Mouse (Mus musculus) right cerebral cortex, postnatal 25 days (tissue): ENCODE data around the gene Gm4559.
"Not testable (repeated sequence)": the region's sequence is repeated elsewhere in the genome, so short reads cannot be mapped to it uniquely, and the experiment has no call there.

Experiments used
- DNase-seq: peaks from one replicate; pipeline ENCODE4 v3.0.0; 2022

Gm4559 gene

DNA sequence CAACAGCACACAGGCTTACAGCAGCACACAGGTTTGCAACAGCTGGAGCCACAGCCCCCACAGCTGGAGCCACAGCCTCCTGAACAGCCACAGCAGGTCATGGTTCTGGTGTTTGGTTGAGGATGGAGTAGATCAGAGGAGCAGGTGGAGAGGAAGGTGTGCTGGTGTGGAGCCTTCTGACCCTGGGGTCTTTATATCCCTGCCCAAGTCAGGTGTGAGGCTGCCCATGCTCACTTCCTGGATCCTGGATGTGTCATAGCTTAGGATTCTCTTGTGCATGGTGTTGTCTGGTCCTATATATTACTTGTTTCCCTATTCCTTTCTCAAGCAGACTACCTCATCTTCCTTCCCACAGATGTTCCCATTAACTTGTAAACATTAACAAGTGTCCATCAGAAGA, at the start of gene Gm4559:
Gm4559 (minus strand) TSS at position 101 of the 400 bp plus-strand sequence.
- DNase-seq = not testable (repeated sequence)

DNA sequence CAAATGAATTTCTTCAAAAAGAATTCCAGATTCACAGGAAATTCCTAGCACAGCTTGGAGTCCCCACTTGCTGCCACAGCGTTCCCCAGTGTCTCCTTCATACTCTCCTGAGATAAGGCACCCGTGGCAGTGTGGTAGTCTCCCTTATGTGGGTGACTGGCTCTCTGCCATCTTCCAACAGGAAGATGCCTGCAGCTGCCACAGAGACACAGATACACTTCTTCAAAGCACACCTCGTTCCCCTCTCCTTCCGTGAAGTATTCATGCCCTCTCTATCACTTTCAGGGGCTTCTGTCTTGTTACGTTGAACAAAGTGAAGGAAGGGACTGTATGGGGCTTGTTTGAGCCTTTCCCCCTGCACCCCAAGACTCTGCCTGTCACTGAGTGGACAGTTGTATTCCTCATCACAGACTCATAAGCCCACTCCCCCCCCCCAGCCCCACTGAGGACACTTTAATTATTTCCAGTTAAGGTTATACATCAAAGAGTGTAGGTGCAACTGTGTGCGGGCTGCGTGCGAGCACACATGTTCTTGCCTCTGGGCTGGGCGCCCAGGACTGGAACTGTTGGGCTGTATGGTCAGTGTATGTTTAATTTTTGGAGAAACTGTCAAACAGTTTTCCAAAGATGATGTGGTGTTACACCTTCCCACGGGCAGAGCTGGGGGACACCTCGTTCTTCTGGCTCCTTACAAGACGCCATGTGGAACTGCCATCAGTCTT, 49.4 kb upstream of the Gm4559 start:
- DNase-seq = no peak

DNA sequence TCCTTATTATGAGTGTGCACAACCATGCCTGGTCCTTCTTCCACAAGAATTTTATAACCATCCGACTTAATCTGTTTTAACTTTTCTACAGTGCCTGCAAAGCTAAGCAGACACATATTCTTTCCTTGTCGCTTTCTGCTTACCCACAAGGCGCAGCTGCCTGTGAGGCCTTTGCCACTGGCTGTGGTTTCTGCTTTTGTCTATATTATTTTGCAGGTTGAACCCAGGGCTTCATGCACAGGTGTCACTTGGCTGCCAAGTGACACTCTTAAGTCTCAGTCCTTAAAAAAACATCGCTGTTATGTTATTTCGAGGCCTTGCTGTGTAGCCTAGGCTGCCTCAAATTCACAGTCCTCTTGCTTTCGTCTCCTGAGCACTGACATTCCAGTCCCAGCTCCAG, 48.5 kb upstream of the Gm4559 start:
- no peak for DNase-seq

DNA sequence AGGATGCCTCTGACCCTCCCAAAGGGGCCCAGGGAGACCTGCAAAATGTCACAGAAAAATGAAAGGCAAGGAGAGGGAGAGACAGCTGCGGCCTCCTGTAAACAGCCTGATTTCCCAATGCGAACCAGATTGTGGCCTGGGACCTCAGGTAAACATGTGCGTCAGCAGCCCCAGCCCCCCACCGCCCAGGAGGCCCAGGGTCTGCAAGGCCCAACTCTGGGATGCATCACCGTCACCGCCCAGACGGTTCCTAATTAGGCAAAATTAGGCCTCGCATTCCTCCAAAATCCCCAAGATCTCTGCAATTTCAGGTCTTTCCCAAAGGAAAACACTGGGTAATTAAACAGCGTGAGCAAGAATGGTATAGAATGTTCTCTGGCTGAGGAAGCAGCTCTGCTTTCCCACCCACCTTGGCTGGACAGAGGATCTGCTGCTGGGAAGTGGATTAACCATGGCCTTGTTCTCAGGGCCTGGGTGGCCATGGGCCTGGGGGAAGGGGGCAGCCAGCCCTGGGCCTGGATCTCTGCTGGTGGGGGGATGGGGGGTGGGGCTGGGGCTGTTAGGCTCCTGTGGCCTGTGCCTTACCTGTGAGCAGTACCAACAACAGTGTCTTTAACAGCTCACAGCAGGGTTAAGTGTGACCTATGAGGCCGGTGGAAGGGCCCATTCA, 47.6 kb upstream of the Gm4559 start:
- not testable (repeated sequence) for DNase-seq

DNA sequence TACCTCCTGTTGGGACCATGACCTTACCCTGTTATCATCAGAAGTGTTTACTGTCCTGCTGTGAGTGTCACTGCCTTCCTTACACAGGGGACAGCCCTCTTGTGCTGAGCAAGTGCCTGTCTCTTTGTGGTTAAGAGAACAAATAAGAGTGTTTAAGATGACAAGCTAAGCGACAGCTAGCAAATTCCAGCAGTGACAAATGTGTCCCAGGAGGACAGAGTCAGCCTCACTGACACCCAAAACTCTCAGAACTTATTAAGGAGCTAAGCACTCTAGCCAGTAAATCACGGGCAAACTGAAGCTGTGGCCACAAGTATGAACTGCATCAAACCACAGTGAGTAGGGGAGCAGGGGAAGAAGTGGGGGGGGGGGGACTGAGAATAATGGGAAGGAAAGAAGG, 46.7 kb upstream of the Gm4559 start:
- DNase-seq = no peak

DNA sequence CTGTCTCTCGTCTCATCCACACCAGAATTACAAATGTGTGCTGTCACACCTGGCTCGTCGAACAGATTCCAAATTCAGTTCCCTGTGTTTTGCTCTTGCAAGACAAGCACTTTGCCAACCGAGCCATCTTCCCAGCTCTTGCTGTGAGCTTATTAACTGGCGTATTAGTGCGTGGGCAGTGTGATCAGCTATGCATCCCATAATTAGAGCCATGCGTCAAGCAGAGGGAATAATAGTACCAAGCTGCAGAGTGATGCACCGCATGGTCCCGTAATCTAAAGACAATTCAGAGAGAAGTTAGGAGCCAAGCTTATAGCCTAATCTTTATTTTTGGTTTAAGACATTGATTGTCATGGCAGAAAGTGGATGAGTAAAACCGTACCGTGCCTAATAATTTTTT, 45.0 kb upstream of the Gm4559 start:
- DNase-seq = no peak

DNA sequence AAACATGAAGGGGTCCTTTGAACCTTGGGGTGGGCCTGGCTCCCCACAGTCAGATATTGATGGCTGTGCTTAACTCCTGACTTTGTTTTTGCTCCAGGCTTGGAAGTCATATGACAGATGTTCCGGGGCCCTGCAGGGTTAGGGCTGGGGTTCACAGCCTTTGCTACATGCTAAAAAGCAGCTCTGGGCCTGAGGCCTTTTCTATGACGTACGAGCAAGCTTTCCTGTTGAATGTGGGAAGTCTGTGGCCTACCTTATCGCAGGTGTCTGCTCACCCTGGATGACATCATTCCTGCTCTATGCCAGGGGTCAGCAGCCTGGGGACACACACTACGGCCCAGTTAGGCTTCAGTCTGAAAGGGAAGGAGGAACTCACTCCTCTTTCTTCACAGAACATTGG, 43.1 kb upstream of the Gm4559 start:
- no peak for DNase-seq

DNA sequence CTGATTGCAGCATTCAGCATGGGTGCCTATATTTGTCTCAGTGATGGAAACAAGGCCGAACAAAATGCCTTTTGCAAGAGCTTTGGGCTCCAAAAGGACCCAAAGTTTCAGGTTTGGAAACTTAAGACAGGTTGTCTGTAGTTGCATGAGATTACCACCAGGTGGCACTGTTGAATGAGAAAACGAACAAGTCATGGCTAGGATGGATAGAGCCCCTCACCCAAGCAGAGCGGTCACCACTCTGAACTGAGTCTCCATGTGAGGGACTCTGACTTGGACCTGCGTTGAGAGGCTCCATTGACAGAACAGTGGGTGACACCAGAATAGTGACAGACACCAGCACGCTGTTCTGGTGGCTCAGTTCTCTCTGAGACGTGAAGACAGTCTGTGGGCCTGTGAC, 42.4 kb upstream of the Gm4559 start:
- no peak for DNase-seq

DNA sequence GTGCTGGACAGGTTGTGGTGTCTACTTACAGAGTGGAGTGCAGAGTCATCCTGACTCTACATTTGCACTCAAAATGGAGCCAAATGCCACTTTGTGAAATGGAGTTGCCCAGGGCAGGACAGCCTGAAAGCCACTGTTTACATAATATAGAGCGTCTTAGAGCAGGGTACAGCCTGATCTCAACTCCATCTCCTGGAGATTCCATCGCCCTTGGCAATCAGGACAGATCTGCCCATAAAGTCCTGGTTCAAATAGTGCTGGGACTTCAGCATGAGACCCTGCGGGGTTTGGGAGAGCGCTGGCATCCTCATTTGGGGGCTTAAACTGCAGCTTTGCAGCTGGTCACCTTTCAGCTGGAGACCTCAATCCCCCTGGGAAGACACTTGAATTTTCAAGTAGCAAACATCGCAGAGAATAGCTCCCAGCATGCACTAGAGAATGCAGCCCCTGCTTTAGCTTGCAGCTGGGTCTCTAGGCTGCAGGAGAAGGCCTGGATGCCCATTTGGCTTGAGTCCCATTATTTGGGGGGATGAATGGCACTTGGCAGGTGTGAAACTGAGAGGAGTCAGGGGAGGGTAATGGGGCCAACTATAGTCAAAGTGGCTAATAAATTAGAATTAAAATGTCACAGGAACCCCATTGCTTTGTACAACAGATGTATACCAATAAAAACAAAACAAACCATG, 40.6 kb upstream of the Gm4559 start:
- no peak for DNase-seq

DNA sequence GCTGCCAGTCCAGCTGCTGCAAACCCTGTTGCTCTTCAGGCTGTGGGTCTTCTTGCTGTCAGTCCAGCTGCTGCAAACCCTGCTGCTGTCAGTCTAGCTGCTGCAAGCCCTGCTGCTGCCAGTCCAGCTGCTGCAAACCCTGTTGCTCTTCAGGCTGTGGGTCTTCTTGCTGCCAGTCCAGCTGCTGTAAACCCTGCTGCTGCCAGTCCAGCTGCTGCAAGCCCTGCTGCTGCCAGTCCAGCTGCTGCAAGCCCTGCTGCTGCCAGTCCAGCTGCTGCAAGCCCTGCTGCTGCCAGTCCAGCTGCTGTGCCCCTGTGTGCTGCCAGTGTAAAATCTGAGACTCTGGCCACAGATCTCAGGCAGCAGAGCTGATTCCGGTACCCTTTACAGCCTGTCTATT, 29.8 kb upstream of the Gm4559 start:
- DNase-seq = not testable (repeated sequence)

DNA sequence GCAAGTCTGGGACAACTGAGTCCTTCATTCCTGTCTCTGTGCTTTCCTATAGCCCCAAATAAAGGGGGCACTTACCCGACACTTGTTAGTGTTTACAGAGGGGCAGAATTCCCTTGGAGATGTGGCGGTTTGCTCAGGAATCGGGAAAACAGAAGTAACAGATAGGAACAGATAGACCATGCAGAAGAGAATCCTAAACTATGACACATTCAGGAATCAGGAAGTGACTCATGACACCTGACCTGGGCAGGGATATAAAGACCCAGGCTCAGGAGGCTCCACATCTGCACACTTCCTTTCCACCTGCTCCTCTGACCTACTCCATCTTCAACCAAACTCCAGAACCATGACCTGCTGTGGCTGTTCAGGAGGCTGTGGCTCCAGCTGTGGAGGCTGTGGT, 29.1 kb upstream of the Gm4559 start, which contains the start of gene Krtap5-4:
Krtap5-4 (plus strand) TSS at position 301 of the 400 bp plus-strand sequence.
- DNase-seq = no peak

DNA sequence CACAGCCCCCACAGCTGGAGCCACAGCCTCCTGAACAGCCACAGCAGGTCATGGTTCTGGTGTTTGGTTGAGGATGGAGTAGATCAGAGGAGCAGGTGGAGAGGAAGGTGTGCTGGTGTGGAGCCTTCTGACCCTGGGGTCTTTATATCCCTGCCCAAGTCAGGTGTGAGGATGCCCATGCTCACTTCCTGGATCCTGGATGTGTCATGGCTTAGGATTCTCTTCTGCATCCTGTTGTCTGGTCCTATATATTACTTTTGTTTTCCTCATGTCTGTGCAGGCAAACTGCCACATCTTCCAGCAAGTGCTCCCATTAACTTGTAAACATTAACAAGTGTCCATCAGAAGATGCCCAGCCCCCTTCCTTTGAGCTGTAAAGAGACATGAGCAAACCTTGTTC, 22.9 kb upstream of the Gm4559 start, which contains the start of gene Krtap5-1:
Krtap5-1 (minus strand) TSS at position 101 of the 400 bp plus-strand sequence.
- DNase-seq = not testable (repeated sequence)

DNA sequence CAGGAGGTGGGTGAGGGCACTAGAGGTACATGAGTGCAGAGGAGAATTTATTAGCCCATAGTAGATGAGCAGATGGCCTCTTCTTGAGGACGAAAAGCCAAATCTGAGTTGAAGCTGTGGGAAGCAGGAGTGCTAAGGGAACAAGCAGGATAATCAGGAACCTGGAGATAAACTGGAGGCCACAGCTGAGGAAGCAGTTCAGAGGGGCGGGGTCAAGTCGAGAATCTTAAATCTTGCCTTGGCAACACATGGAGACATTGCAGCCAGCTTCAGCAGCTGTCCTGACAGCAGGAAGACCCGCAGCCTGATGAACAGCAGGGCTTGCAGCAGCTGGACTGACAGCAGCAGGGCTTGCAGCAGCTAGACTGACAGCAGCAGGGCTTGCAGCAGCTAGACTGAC, 21.9 kb upstream of the Gm4559 start:
- DNase-seq = not testable (repeated sequence)

DNA sequence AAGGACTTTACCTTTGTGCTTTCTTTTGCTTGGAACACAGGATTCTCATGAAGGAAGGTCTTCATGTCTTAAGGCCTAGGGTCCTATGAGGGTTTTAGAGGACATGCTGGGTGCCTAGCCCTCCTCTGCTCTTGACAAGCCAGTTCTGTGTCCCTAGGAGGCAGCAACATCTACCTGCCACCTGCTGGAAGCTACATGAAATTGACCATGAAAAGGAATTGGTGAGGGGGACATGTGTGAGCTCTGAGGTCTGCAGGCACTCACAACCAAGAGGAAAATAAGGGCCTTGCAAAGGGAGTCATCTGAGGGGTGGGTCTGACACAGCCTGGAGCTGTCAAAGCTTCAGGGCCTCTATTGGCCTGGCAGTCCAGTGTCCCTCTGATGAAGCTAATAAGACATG, 21.3 kb upstream of the Gm4559 start:
- no peak for DNase-seq

DNA sequence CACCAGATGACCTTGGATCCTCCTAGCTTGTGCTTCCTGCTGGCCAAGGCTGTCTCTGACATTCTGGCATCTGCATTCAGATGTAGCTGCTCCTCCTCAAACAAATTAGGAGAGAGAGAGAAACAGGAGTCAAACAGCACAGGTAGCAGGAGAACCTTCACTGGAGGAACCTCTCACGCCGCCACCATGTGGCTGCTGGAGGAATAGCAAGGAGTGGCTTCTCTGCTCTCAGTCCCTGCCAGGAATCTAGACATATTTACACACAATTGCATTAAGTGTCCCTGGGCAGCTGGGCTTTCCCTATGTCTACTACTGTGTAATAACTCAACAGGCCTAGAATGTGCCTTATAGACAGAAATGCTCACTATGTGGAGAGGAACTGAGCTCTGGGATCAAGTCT, 19.7 kb upstream of the Gm4559 start:
- not testable (repeated sequence) for DNase-seq

DNA sequence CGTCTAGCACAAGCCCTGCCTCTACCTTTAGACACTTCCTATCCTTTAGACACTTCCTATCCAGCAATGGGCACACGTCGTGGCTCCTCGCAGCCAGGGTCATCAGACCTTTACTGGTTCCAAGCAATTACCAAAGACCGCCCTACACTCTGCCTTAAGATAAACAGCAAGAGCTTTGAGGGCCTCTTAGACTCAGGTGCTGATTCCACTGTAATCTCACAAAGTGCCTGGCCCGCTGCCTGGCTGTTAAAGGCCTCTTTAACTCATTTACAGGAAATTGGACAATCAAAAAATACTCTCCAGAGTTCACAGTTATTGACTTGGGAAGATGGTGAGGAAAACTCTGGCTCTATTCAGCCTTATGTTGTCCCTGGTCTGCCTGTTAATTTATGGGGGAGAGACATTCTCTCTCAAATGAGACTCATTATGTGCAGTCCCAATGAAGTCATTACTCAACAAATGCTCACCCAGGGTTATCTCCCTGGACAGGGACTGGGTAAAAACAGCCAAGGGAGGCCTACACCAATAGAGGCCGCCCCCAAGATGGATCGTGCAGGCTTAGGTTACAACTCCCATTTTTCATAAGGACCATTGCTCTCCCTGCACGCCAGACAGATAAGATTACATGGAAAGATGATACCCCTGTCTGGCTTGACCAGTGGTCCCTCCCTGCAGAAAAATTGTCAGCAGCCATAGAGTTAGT, 11.9 kb upstream of the Gm4559 start:
- not testable (repeated sequence) for DNase-seq

DNA sequence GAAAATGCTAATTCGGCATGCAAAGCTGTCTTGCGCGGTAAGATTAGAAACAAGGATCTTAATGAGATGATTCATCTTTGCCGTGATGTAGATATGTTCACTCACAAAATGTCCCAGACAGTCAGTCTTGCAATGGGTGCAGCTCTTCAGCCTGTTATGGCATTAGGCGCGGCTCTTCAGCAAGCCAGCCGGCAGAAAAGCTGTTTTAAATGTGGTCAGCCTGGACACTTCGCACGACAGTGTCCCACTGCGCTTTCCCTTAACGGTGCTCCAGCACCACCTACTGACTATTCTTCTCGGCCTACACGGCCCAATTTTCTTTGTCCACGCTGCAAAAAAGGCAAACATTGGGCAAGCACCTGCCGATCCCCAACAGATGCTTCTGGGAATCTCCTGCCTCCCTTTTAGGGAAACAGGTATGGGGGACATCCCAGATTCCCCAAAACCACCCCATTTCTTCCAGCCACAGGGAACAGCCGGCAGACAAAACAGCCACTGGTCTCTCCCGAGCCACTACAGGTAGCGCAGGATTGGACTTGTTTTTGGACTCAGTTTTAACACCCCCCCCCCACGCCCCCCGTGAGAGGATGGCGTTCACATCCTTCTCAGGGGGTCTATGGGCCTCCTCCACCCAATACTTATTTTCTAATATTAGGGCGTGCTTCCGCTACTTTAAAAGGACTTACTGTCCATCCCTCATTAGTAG, 11.1 kb upstream of the Gm4559 start:
- peak; percentile 13 for DNase-seq

DNA sequence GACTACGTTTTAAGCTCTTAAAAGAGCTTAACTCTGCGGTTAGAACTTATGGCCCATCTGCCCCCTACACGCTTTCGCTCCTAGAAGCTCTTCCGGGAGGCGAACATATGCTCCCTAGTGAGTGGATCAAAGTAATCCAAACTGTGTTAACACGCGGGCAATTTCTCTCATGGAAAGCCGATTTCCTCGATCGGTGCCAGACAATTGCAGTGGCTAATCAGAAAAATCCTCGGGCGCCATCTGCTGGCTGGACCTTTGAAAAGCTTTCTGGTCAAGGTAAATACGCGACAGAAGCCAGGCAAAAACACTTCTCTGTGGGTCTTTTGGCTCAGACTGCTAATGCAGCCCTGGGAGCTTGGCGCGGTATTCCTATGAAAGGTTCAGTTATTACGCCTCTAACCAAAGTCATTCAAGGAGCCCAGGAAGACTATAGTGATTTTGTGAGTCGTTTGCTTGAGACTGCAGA, 10.5 kb upstream of the Gm4559 start:
- DNase-seq = peak; percentile 84

DNA sequence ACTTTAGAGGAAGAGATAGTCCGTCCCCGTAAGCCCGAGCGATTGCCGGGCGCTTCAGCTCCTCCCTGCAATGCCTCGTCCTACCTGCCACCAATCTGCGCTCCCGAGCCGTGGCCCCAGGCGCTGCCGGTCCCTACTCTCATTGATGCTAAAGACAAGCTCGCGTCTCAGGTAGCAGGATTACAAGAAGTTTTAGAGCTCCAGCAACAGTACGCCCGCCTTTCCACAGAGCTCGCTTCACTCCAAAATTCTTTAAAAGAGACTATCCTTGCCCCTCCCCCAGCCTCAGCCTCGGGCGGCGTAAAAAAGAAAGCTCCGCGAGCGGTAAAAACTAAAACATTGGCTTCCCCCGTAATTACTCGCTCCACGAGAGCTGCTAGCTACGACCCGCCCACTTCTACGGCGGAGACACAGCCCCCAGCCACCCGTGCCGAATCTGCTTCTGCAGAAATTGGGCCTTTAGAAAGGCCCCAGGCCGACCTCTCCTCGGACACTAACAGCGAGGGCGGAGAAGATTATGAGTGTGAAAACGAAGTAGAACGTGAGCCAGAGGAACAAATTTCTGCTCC, 9.9 kb upstream of the Gm4559 start:
- peak; percentile 22 for DNase-seq

DNA sequence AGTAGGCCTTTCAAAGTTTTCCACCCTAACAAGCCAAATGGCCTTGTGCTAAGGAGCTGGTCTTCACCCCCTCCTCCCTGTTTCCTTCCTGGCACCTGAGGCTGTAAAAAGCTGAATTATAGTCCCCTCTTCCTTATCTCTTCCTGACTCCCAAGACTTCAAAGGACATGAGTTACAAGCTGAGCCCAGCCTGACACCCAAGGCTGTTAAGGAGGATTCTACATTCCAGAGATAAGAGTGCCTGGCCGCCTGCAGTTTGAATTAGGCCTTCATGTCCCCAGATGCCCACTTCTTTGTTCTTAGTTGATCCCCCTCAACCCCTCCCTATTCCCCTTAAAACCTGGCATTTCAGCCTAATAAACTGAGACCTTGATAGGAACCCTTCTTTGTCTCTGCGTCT, 8.7 kb upstream of the Gm4559 start:
- DNase-seq = not testable (repeated sequence)

DNA sequence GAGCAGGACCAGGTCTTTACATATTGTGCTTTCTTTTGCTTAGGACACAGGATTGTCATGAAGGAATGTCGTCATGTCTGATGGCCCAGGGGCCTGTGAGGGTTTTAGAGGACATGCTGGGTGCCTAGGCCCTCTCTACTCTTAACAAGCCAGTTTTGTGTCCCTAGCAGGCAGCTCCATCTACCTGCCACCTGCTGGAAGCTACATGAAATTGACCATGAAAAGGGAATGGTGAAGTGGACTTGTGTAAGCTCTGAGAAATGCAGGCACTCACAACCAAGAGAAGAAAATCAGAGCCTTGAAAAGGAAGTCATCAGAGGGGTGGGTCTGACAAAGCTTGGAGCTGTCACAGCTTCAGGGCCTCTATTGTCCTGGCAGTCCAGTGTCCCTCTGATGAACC, 5.1 kb upstream of the Gm4559 start:
- not testable (repeated sequence) for DNase-seq

DNA sequence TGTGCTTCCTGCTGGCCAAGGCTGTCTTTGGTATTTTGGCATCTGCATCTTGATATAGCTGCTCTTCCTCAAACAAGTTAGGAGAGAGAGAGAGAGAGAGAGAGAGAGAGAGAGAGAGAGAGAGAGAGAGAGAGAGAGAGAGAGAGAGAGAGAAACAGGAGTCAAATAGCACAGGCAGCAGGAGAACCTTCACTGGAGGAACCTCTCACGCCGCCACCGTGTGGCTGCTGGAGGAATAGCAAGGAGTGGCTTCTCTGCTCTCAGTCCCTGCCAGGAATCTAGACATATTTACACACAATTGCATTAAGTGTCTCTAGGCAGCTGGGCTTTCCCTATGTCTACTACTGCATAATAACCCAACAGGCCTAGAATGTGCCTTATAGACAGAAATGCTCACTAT, 4.0 kb upstream of the Gm4559 start:
- peak; percentile 44 for DNase-seq
